Mouse (Mus musculus): ENCODE measurements around the gene Kirrel3. TPM values are rescaled to one million over a fixed set of nuclear protein-coding genes. Genes with fewer than 3 reads are reported as not detected.

The Kirrel3 gene
- polyA plus RNA-seq, 1 experiment from 2014 or later, result 2.2 TPM

GRCm38 (mm10) chr9:34612886-34613769, 127.4 kb downstream of the Kirrel3 start:
- H3K4me3 ChIP-seq (replicated peaks), result no peak overlapping the region
- ATAC-seq, result no peak
- WGBS, result 91% methylated on average over 6 of the region's 6 CpGs
- no peak overlapping the region for H3K9ac ChIP-seq
- H3K4me2 ChIP-seq (replicated peaks), result no peak overlapping the region
- H3K9me3 ChIP-seq, result no peaks in the 10 kb centered on the region
- no peak overlapping the region for H3K27ac ChIP-seq
- H3K36me3 ChIP-seq, result no peaks in the 10 kb centered on the region
- no peaks in the 10 kb centered on the region for H3K4me1 ChIP-seq (replicated peaks)
- no peaks in the 10 kb centered on the region for H3K27me3 ChIP-seq (replicated peaks)

DNA sequence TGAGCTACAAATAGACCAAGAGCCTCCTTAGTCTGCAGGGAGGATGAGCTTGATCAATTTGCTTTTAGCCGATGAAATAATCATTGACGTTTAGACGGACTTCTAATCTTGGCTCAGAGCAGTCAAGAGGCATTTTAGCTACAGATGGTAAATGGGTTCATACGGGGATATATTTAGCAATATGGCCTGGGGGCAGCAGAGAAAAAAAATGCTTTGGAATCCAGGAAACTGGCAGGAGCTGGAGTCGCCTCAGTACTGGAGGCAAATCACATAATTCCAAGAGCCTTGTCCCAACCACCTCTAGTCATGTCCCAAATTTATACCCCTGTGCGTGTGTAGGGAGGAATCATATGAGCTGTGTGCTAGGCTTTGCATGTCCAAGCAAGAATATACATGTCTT, 132.4 kb downstream of the Kirrel3 start:
- ATAC-seq, result no peak
- no peak overlapping the region for H3K27ac ChIP-seq
- H3K9me3 ChIP-seq, result no peaks in the 10 kb centered on the region
- no peaks in the 10 kb centered on the region for H3K27me3 ChIP-seq (replicated peaks)
- no peak overlapping the region for H3K4me2 ChIP-seq (replicated peaks)
- H3K9ac ChIP-seq, result no peak overlapping the region
- 67% methylated on average over 6 of the region's 6 CpGs for WGBS
- no peaks in the 10 kb centered on the region for H3K36me3 ChIP-seq
- no peak overlapping the region for H3K4me3 ChIP-seq (replicated peaks)
- H3K4me1 ChIP-seq (replicated peaks), result no peaks in the 10 kb centered on the region

DNA sequence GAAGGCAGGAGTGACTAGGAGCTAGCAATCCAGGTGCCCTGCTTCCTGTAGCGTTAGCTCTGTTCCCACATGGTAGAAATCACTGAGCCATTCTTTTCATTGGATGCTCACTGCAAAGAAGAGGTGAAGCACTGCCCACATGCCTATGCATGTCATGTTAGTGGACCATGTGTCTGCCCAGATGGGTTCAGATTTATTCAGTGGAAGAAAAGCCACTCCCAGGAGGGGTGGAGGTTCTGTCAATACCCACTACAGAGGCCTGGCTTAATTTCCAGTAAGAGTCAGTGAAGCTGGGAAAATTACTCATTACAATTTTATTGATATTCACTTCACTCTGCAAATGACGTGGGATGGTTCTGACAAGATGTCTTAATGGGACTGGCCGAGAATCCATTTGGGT, 134.2 kb downstream of the Kirrel3 start:
- ATAC-seq, result no peak
- Histone ChIP-seq H3K9ac (no peak overlapping the region), H3K27me3 (replicated peaks) (no peaks in the 10 kb centered on the region), H3K36me3 (no peaks in the 10 kb centered on the region), H3K4me1 (replicated peaks) (no peaks in the 10 kb centered on the region), H3K27ac (no peak overlapping the region), H3K9me3 (no peaks in the 10 kb centered on the region), H3K4me2 (replicated peaks) (no peak overlapping the region), H3K4me3 (replicated peaks) (no peak overlapping the region)
- 89% methylated on average over 3 of the region's 3 CpGs for WGBS

GRCm38 (mm10) chr9:34623526-34623925, 137.8 kb downstream of the Kirrel3 start:
- no peak for ATAC-seq
- H3K9ac ChIP-seq, result no peak overlapping the region
- 32% methylated on average over 5 of the region's 5 CpGs for WGBS
- H3K9me3 ChIP-seq, result no peaks in the 10 kb centered on the region
- no peaks in the 10 kb centered on the region for H3K36me3 ChIP-seq
- no peaks in the 10 kb centered on the region for H3K4me1 ChIP-seq (replicated peaks)
- H3K27ac ChIP-seq, result no peak overlapping the region
- H3K4me2 ChIP-seq (replicated peaks), result no peak overlapping the region
- H3K4me3 ChIP-seq (replicated peaks), result no peak overlapping the region
- no peaks in the 10 kb centered on the region for H3K27me3 ChIP-seq (replicated peaks)

DNA sequence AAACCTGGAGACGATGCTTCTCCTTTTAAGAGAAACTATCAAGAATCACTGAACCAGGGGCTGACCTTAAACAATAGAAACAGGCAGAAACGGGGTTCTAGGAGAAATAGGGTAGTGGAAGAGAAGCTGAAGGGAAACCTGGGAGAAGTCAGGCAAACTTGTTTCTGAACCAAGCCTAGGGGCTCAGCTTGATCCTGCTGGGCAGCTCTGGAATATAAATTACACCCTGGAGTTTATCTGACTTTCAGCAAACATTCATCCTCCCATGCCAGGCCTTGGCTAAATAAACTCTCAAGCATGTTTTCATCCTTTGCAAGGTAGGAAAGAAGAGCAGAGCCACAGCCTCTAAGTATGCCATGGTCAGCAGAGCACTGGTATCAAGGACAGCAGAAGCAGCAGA, 138.3 kb downstream of the Kirrel3 start:
- H3K9me3 ChIP-seq, result no peaks in the 10 kb centered on the region
- H3K4me2 ChIP-seq (replicated peaks), result no peak overlapping the region
- no peaks in the 10 kb centered on the region for H3K4me1 ChIP-seq (replicated peaks)
- no peak overlapping the region for H3K4me3 ChIP-seq (replicated peaks)
- no peaks in the 10 kb centered on the region for H3K36me3 ChIP-seq
- no peaks in the 10 kb centered on the region for H3K27me3 ChIP-seq (replicated peaks)
- WGBS, result 54% methylated on average over 2 of the region's 2 CpGs
- no peak for ATAC-seq
- no peak overlapping the region for H3K9ac ChIP-seq
- no peak overlapping the region for H3K27ac ChIP-seq

DNA sequence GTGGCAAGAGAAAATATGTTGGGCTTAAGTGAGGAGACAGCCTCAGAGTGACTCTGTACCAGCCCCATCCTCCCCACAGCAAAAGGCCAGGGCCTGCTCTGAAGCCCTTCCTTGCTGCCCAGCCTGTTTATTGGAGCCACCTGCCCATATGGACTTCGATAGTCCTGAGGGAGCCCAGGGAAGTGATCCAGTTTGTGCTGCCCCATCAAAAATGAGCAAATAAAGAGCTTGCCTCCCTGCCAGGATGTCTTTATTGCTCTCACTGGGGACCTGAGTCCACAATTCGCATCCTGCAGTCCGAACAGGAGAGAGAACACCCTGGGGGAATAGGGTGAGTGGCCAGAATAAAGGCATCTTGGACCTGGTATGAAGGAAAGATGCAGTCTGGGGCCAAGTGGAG, 143.1 kb downstream of the Kirrel3 start:
- ATAC-seq, result no peak
- H3K36me3 ChIP-seq, result no peaks in the 10 kb centered on the region
- H3K4me1 ChIP-seq (replicated peaks), result no peaks in the 10 kb centered on the region
- H3K27ac ChIP-seq, result no peak overlapping the region
- H3K9ac ChIP-seq, result no peak overlapping the region
- H3K9me3 ChIP-seq, result no peaks in the 10 kb centered on the region
- H3K4me3 ChIP-seq (replicated peaks), result no peak overlapping the region
- WGBS, result 66% methylated on average over 3 of the region's 3 CpGs
- H3K4me2 ChIP-seq (replicated peaks), result no peak overlapping the region
- no peaks in the 10 kb centered on the region for H3K27me3 ChIP-seq (replicated peaks)

DNA sequence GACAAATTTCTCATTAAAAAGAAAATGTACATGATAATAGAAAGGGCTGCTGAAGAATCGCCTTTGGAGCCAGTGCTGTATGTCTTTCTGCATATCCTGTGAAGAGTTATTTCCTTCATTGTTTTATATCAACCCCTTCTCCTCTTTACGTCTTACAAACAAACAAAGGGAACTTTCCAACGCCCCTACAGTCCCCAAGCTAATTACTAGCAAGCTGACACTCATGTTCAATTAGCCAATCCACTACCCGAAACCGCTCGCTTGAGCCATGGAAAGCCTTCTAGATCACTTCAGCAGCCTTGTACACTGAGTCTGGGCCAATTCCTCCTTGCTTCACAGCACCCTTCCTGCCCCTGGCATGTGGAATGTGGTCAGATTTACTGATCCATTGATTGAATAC, 150.0 kb downstream of the Kirrel3 start:
- H3K4me3 ChIP-seq (replicated peaks), result no peak overlapping the region
- H3K27me3 ChIP-seq (replicated peaks), result no peaks in the 10 kb centered on the region
- H3K36me3 ChIP-seq, result no peaks in the 10 kb centered on the region
- no peak overlapping the region for H3K27ac ChIP-seq
- ATAC-seq, result no peak
- H3K9me3 ChIP-seq, result no peaks in the 10 kb centered on the region
- no peak overlapping the region for H3K9ac ChIP-seq
- no peaks in the 10 kb centered on the region for H3K4me1 ChIP-seq (replicated peaks)
- 83% methylated on average over 6 of the region's 6 CpGs for WGBS
- no peak overlapping the region for H3K4me2 ChIP-seq (replicated peaks)

GRCm38 (mm10) chr9:34643917-34644316, 158.2 kb downstream of the Kirrel3 start:
- 0 out of 2 replicates have a peak, but pooled peaks cover 2% of the 10 kb centered on the region for H3K4me1 ChIP-seq (replicated peaks)
- WGBS, result 42% methylated on average over 3 of the region's 3 CpGs
- no peak overlapping the region for H3K9ac ChIP-seq
- H3K27me3 ChIP-seq (replicated peaks), result no peaks in the 10 kb centered on the region
- no peak for ATAC-seq
- no peak overlapping the region for H3K4me3 ChIP-seq (replicated peaks)
- H3K9me3 ChIP-seq, result no peaks in the 10 kb centered on the region
- no peaks in the 10 kb centered on the region for H3K36me3 ChIP-seq
- no peak overlapping the region for H3K4me2 ChIP-seq (replicated peaks)
- no peak overlapping the region for H3K27ac ChIP-seq

DNA sequence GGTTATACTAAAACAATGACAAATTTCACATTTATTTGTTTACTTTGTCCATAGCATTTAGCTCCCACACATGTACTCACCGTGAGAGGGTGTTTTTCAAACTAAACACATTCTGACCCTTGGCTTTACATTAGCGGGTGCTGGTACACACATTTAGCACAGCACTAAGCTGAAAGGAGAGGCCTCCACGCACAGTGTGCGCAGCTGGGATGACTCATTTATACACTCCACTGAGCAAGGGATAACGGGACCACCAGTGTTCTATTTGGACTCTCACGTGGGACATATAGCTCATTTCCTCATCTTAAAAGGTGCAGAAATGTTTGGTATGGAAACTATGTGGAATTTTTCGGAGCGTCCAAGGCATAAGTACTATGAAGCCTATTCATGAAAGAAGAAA, 158.7 kb downstream of the Kirrel3 start:
- no peak overlapping the region for H3K4me3 ChIP-seq (replicated peaks)
- WGBS, result 39% methylated on average over 8 of the region's 8 CpGs
- 0 out of 2 replicates have a peak, but pooled peaks cover 2% of the 10 kb centered on the region for H3K4me1 ChIP-seq (replicated peaks)
- no peak overlapping the region for H3K4me2 ChIP-seq (replicated peaks)
- H3K36me3 ChIP-seq, result no peaks in the 10 kb centered on the region
- no peaks in the 10 kb centered on the region for H3K9me3 ChIP-seq
- H3K9ac ChIP-seq, result no peak overlapping the region
- no peak for ATAC-seq
- H3K27ac ChIP-seq, result no peak overlapping the region
- H3K27me3 ChIP-seq (replicated peaks), result no peaks in the 10 kb centered on the region

DNA sequence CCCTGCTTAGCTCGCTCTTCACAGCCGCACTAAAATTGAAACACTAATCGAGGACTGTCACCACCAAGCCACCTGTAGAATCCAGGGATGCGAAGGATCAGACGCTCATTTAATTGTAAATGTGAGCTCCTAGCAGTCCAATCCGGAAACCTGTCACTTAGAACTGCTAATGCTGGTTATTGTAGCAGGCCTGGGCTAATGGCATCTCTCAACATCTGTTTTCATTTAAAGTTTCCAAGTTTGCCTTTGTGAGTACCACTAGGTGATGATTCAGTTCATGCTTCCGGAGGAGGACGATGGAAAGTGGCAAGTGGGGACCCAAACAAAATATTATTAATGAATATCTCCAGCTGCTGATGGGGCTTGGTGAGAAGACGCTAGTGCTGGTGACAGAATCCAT, 161.1 kb downstream of the Kirrel3 start:
- H3K4me2 ChIP-seq (replicated peaks), result no peak overlapping the region
- ATAC-seq, result no peak
- H3K27me3 ChIP-seq (replicated peaks), result no peaks in the 10 kb centered on the region
- H3K4me3 ChIP-seq (replicated peaks), result no peak overlapping the region
- no peak overlapping the region for H3K27ac ChIP-seq
- 0 out of 2 replicates have a peak, but pooled peaks cover 2% of the 10 kb centered on the region for H3K4me1 ChIP-seq (replicated peaks)
- no peaks in the 10 kb centered on the region for H3K9me3 ChIP-seq
- no peaks in the 10 kb centered on the region for H3K36me3 ChIP-seq
- WGBS, result 79% methylated on average over 9 of the region's 9 CpGs
- no peak overlapping the region for H3K9ac ChIP-seq

- Histone ChIP-seq H3K9me3 (no peaks in the 10 kb centered on the region), H3K4me1 (replicated peaks) (no peaks in the 10 kb centered on the region), H3K4me3 (replicated peaks) (no peak overlapping the region), H3K9ac (no peak overlapping the region), H3K27me3 (replicated peaks) (no peaks in the 10 kb centered on the region), H3K4me2 (replicated peaks) (no peak overlapping the region), H3K36me3 (no peaks in the 10 kb centered on the region), H3K27ac (no peak overlapping the region)
- WGBS, result 64% methylated on average over 3 of the region's 3 CpGs
- ATAC-seq, result no peak
Observed at GRCm38 (mm10) chr9:34652278-34652677, 166.6 kb downstream of the Kirrel3 start.

DNA sequence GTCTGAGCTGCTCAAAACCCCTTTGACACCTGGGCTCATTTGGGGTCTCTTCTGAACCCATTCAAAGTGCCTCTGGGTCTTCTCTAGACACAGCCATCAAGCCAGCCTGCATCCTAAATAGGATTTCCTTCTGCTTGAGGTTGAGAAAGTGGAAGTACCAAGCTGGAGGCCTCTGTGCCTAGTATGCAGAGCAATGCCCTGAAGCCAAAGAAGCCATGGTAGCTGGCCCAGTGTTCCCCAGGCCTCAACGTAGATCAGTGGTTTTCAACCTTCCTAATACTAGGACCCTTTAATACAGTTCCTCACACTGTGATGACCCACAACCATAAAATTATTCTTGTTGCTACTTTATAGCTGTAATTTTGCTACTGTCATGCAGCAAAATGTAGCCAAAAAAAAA, 167.4 kb downstream of the Kirrel3 start:
- no peak for ATAC-seq

GRCm38 (mm10) chr9:34660566-34660965, 174.9 kb downstream of the Kirrel3 start:
- no peak for ATAC-seq
- H3K27me3 ChIP-seq (replicated peaks), result no peaks in the 10 kb centered on the region
- no peaks in the 10 kb centered on the region for H3K9me3 ChIP-seq

More for the DNA sequence above, 167.4 kb downstream of the Kirrel3 start:
- Histone ChIP-seq H3K9ac (no peak overlapping the region), H3K4me2 (replicated peaks) (no peak overlapping the region), H3K27me3 (replicated peaks) (no peaks in the 10 kb centered on the region), H3K4me1 (replicated peaks) (no peaks in the 10 kb centered on the region), H3K9me3 (no peaks in the 10 kb centered on the region), H3K27ac (no peak overlapping the region), H3K36me3 (no peaks in the 10 kb centered on the region), H3K4me3 (replicated peaks) (no peak overlapping the region)
- WGBS, result 65% methylated on average over 1 of the region's 1 CpGs

More at GRCm38 (mm10) chr9:34660566-34660965, 174.9 kb downstream of the Kirrel3 start:
- Histone ChIP-seq H3K27ac (no peak overlapping the region), H3K4me2 (replicated peaks) (no peak overlapping the region), H3K4me3 (replicated peaks) (no peak overlapping the region), H3K9ac (no peak overlapping the region), H3K4me1 (replicated peaks) (no peaks in the 10 kb centered on the region), H3K36me3 (no peaks in the 10 kb centered on the region)
- WGBS, result 69% methylated on average over 1 of the region's 1 CpGs
